Mouse (Mus musculus) heart, embryonic 10.5 days (tissue): Measurements from ENCODE around the gene Klhl25. TPM values are rescaled to one million over a fixed set of nuclear protein-coding genes. Genes with fewer than 3 reads are reported as not detected.
"Not testable (repeated sequence)": the region's sequence is repeated elsewhere in the genome, so short reads cannot be mapped to it uniquely, and the experiment has no call there.

Experiments
- DNase-seq: peaks from one replicate; pipeline ENCODE4 v3.0.0-alpha.2; 2017; ENCODE audit warnings: low spot score
- H3K27ac ChIP-seq: fragments of 300-500 bp; sonication (generic); 2 replicates; pipeline ENCODE4 v1.5.1; 2016; ENCODE audit warnings: mild to moderate bottlenecking
- H3K27me3 ChIP-seq: fragments of 300-500 bp; sonication (generic); 2 replicates; pipeline ENCODE4 v1.6.1; 2016; ENCODE audit warnings: mild to moderate bottlenecking; ENCODE audit not compliant: poor library complexity, insufficient read depth, severe bottlenecking
- H3K36me3 ChIP-seq: fragments of 300-500 bp; sonication (generic); 2 replicates; pipeline ENCODE4 v1.6.1; 2016; ENCODE audit warnings: mild to moderate bottlenecking, moderate library complexity
- H3K4me1 ChIP-seq: fragments of 300-500 bp; sonication (generic); 2 replicates; pipeline ENCODE4 v1.6.1; 2016; ENCODE audit warnings: mild to moderate bottlenecking
- H3K4me3 ChIP-seq: fragments of 300-500 bp; sonication (generic); 2 replicates; pipeline ENCODE4 v1.5.1; 2016; ENCODE audit warnings: mild to moderate bottlenecking, moderate library complexity
- H3K9me3 ChIP-seq: fragments of 300-500 bp; sonication (generic); 2 replicates; pipeline ENCODE4 v1.6.1; 2016; ENCODE audit warnings: mild to moderate bottlenecking, moderate library complexity
- WGBS: fragments of 180-500 bp; shearing (Covaris S2); methylation state at CpG from one replicate; pipeline ENCODE4 v1.1.7; 2016; 5-methylcytosine and 5-hydroxymethylcytosine counted together
- polyA plus RNA-seq: library from polyadenylated mRNA; unstranded; fragments of >200 nt; fragmentation: Nextera tagmentation; extraction: Ambion mirVana; gene quantifications from 2 replicates; pipeline ENCODE4 v1.2.1, GENCODE M21; 2016

Klhl25 gene
- polyA plus RNA-seq, 1 experiment from 2014 or later, result 15.0 TPM

- H3K9me3 ChIP-seq, result no peaks in the 10 kb centered on the region
- H3K4me1 ChIP-seq, result peaks cover 17% of the 10 kb centered on the region
- no peak for DNase-seq
- H3K36me3 ChIP-seq, result peaks cover 92% of the 10 kb centered on the region
- H3K4me3 ChIP-seq, result no peak overlapping the region
- WGBS, result 84% methylated on average over 2 of the region's 2 CpGs
- no peaks in the 10 kb centered on the region for H3K27me3 ChIP-seq
- no peak overlapping the region for H3K27ac ChIP-seq
Measured at GRCm38 (mm10) chr7:75868687-75869086, 20.6 kb downstream of the Klhl25 start.

- peaks cover 17% of the 10 kb centered on the region for H3K4me1 ChIP-seq
- H3K27me3 ChIP-seq, result no peaks in the 10 kb centered on the region
- H3K4me3 ChIP-seq, result no peak overlapping the region
- H3K36me3 ChIP-seq, result peaks cover 86% of the 10 kb centered on the region
- WGBS, result 76% methylated on average over 9 of the region's 9 CpGs
- H3K27ac ChIP-seq, result no peak overlapping the region
- no peak for DNase-seq
- H3K9me3 ChIP-seq, result no peaks in the 10 kb centered on the region
Measured at GRCm38 (mm10) chr7:75870551-75870950, 22.4 kb downstream of the Klhl25 start.

- Histone ChIP-seq H3K27me3 (no peaks in the 10 kb centered on the region), H3K9me3 (no peaks in the 10 kb centered on the region), H3K4me3 (no peak overlapping the region), H3K4me1 (peaks cover 17% of the 10 kb centered on the region), H3K27ac (no peak overlapping the region), H3K36me3 (peaks cover 69% of the 10 kb centered on the region)
- DNase-seq, result no peak
- 73% methylated on average over 5 of the region's 5 CpGs for WGBS
Measured at GRCm38 (mm10) chr7:75872255-75872654, 24.1 kb downstream of the Klhl25 start.

- Histone ChIP-seq H3K27ac (no peak overlapping the region; the same call in 1 of the 2 replicates), H3K36me3 (peaks cover 64% of the 10 kb centered on the region), H3K9me3 (no peaks in the 10 kb centered on the region), H3K4me1 (peaks cover 17% of the 10 kb centered on the region), H3K27me3 (no peaks in the 10 kb centered on the region), H3K4me3 (no peak overlapping the region)
- 86% methylated on average over 8 of the region's 8 CpGs for WGBS
- DNase-seq, result no peak
Measured at GRCm38 (mm10) chr7:75872697-75873096, 24.6 kb downstream of the Klhl25 start.

GRCm38 (mm10) chr7:75873216-75873615 lies 25.1 kb downstream of the Klhl25 start:
- 72% methylated on average over 3 of the region's 3 CpGs for WGBS
- peaks cover 59% of the 10 kb centered on the region for H3K36me3 ChIP-seq
- no peaks in the 10 kb centered on the region for H3K27me3 ChIP-seq
- H3K27ac ChIP-seq, result no peak overlapping the region; the same call in 1 of the 2 replicates
- H3K4me1 ChIP-seq, result peaks cover 17% of the 10 kb centered on the region
- H3K4me3 ChIP-seq, result no peak overlapping the region
- H3K9me3 ChIP-seq, result no peaks in the 10 kb centered on the region
- DNase-seq, result no peak

GRCm38 (mm10) chr7:75873746-75874145 lies 25.6 kb downstream of the Klhl25 start:
- no peaks in the 10 kb centered on the region for H3K9me3 ChIP-seq
- H3K27ac ChIP-seq, result no peak overlapping the region
- H3K4me3 ChIP-seq, result no peak overlapping the region
- DNase-seq, result no peak
- H3K36me3 ChIP-seq, result peaks cover 54% of the 10 kb centered on the region
- no peaks in the 10 kb centered on the region for H3K27me3 ChIP-seq
- H3K4me1 ChIP-seq, result peaks cover 17% of the 10 kb centered on the region
- 88% methylated on average over 7 of the region's 7 CpGs for WGBS

GRCm38 (mm10) chr7:75879436-75879835 lies 31.3 kb downstream of the Klhl25 start:
- H3K9me3 ChIP-seq, H3K4me3 ChIP-seq, H3K36me3 ChIP-seq, H3K27me3 ChIP-seq, H3K4me1 ChIP-seq, H3K27ac ChIP-seq, DNase-seq: not testable (repeated sequence)
- 75% methylated on average over 2 of the region's 2 CpGs for WGBS

- DNase-seq, result no peak
- H3K9me3 ChIP-seq, result no peaks in the 10 kb centered on the region
- no peaks in the 10 kb centered on the region for H3K36me3 ChIP-seq
- WGBS, result 56% methylated on average over 8 of the region's 8 CpGs
- H3K4me3 ChIP-seq, result no peak overlapping the region
- H3K27ac ChIP-seq, result no peak overlapping the region
- 0 out of 2 replicates have a peak, but pooled peaks cover 4% of the 10 kb centered on the region for H3K4me1 ChIP-seq
- no peaks in the 10 kb centered on the region for H3K27me3 ChIP-seq
Measured at GRCm38 (mm10) chr7:75880236-75880635, 32.1 kb downstream of the Klhl25 start.

GRCm38 (mm10) chr7:75880650-75881049 lies 32.5 kb downstream of the Klhl25 start:
- WGBS, result 5% methylated on average over 8 of the region's 8 CpGs
- no peaks in the 10 kb centered on the region for H3K9me3 ChIP-seq
- no peaks in the 10 kb centered on the region for H3K27me3 ChIP-seq
- peak; percentile 93 for DNase-seq
- no peaks in the 10 kb centered on the region for H3K36me3 ChIP-seq
- no peak overlapping the region for H3K27ac ChIP-seq
- H3K4me3 ChIP-seq, result no peak overlapping the region
- H3K4me1 ChIP-seq, result 0 out of 2 replicates have a peak, but pooled peaks cover 4% of the 10 kb centered on the region

GRCm38 (mm10) chr7:75881376-75881775 lies 33.3 kb downstream of the Klhl25 start:
- Histone ChIP-seq H3K27me3 (no peaks in the 10 kb centered on the region), H3K36me3 (no peaks in the 10 kb centered on the region), H3K27ac (no peak overlapping the region), H3K9me3 (no peaks in the 10 kb centered on the region), H3K4me1 (0 out of 2 replicates have a peak, but pooled peaks cover 4% of the 10 kb centered on the region), H3K4me3 (no peak overlapping the region)
- WGBS, result 37% methylated on average over 6 of the region's 6 CpGs
- DNase-seq, result no peak

- H3K9me3 ChIP-seq, result no peaks in the 10 kb centered on the region
- WGBS, result 66% methylated on average over 3 of the region's 3 CpGs
- no peak overlapping the region for H3K27ac ChIP-seq
Measured at GRCm38 (mm10) chr7:75881791-75882190, 33.7 kb downstream of the Klhl25 start.

GRCm38 (mm10) chr7:75891466-75891865 lies 43.4 kb downstream of the Klhl25 start:
- Histone ChIP-seq H3K4me3 (no peak overlapping the region), H3K27ac (no peak overlapping the region), H3K4me1 (no peaks in the 10 kb centered on the region), H3K27me3 (no peaks in the 10 kb centered on the region), H3K9me3 (no peaks in the 10 kb centered on the region), H3K36me3 (no peaks in the 10 kb centered on the region)
- DNase-seq, result no peak
- WGBS, result 84% methylated on average over 4 of the region's 4 CpGs

More at GRCm38 (mm10) chr7:75881791-75882190, 33.7 kb downstream of the Klhl25 start:
- Histone ChIP-seq H3K4me1 (0 out of 2 replicates have a peak, but pooled peaks cover 4% of the 10 kb centered on the region), H3K27me3 (no peaks in the 10 kb centered on the region), H3K4me3 (no peak overlapping the region), H3K36me3 (no peaks in the 10 kb centered on the region)
- DNase-seq, result no peak

GRCm38 (mm10) chr7:75892737-75893136 lies 44.6 kb downstream of the Klhl25 start:
- no peaks in the 10 kb centered on the region for H3K9me3 ChIP-seq
- no peak overlapping the region for H3K27ac ChIP-seq
- no peaks in the 10 kb centered on the region for H3K36me3 ChIP-seq
- H3K27me3 ChIP-seq, result no peaks in the 10 kb centered on the region
- WGBS, result 63% methylated on average over 3 of the region's 3 CpGs
- no peak for DNase-seq
- H3K4me1 ChIP-seq, result no peaks in the 10 kb centered on the region
- no peak overlapping the region for H3K4me3 ChIP-seq

GRCm38 (mm10) chr7:75893709-75894108 lies 45.6 kb downstream of the Klhl25 start:
- Histone ChIP-seq H3K27me3 (no peaks in the 10 kb centered on the region), H3K36me3 (no peaks in the 10 kb centered on the region), H3K27ac (no peak overlapping the region), H3K9me3 (no peaks in the 10 kb centered on the region), H3K4me3 (no peak overlapping the region), H3K4me1 (no peaks in the 10 kb centered on the region)
- DNase-seq, result no peak
- WGBS, result 86% methylated on average over 8 of the region's 8 CpGs
